Mouse (Mus musculus) frontal cortex, postnatal 25 days (tissue): ENCODE data around the gene Olfr58.
"Not testable (repeated sequence)": the region's sequence is repeated elsewhere in the genome, so short reads cannot be mapped to it uniquely, and the experiment has no call there.

ENCODE experiments used
- DNase-seq, 2 experiments: peaks; one replicate each; pipeline ENCODE4 v3.0.0; 2022; ENCODE audit warnings: low spot score in 2 of 2

The Olfr58 gene

DNA sequence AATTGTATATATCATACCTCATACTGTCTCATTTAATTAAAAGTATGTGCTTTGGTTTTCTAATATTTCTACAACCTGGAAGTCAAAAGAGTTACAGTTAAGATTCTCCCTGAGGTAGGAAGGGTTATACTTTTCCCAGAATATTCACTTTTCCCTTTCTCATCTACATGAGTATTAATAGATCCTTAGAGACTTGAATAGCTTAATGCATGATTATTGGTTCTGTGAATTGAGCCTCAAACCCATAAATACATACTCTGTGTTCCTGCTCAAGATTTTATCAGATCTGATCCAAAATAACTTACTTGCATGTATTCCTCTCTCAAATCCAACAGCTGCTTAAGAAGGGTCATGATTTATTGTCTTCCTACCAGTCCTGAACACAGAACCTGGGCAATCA lies at the start of gene Olfr58:
Gene Olfr58, plus strand, starts transcription at position 301 of the 400 bp plus-strand sequence.
- no peak for DNase-seq

DNA sequence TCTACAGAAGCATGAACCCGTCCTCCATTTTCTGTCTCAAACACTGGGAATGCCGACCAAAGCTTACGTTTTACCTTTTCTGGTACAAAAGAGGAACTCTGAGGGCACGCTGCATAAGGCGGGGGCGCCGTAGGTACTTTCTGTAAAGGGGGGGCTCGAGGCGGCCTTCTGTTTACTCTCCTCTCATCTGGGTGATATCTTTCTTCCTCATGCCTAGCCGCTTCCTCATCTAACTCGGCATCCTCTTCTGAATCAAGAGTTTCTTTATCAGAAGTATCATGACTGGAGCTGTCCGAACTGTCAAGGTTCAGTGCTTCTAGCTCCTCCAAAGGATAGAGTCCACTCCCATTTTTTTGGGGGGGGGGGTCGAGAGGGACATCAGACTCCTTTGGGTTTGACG lies 10.9 kb upstream of the Olfr58 start:
- DNase-seq: no peak

DNA sequence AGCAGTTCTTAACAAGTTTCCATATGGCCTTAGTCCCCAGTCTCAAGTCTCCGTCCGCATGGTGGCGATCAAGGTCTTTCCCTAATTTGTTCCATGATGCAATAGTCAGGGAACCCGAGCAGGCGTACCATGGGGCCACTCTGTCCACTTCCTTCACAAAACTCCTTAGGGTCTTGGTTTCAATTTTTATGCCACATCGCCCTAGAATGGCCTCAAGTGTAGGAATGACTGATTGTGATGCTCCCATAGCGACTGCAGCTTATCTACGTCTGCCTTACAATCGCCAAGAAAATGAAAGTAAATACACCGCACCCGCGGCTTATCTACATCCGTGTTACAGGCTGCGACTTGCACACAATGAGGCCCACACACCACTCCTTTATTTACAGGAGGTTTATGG lies 10.4 kb upstream of the Olfr58 start:
- DNase-seq: no peak

DNA sequence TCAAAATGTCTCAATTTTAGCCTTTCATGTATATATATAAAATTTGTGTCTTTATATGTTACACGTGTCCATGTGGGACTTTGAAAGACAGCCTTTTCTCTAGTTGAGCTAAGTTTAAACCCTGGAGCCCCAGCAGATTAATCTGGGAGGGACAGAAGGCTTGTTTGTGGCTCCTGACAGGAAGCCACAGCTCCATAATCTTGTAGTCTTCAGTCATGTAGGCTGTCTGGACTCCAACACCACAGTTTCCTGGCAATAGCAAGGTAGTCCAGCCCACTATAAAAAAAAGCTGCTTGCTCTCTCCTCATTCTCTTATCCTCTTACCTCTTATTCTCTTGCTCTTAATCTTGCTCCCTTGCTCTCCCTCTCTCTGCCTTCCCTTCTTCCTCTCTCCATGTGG lies 22.9 kb downstream of the Olfr58 start:
- DNase-seq: no peak

DNA sequence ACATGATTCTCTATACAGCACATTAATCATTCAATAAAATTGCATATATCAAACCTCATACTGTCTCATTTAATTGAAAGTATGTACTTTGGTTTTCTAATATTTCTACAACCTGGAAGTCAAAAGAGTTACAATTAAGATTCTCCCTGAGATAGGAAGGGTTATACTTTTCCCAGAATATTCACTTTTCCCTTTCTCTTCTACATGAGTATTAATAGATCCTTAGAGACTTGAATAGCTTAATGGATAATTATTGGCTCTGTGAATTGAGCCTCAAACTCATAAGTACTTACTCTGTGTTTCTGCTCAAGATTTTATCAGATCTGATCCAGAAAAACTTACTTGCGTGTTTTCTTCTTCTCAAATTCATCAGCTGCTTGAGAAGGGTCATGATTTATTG lies 24.5 kb downstream of the Olfr58 start, which contains the start of gene Olfr859:
Gene Olfr859, plus strand, starts transcription at position 301 of the 400 bp plus-strand sequence.
- not testable (repeated sequence) for DNase-seq
